Mouse (Mus musculus): ENCODE measurements at regions not wholly inside any gene's neighbourhood (a gene's known extent, or its start where the extent isn't known, plus 50 kb on each side); places are given as distances from the start of the nearest gene placed in this dataset.

- Histone ChIP-seq H3K27ac (ENCODE audit: low read depth, low read length) (no peak overlapping the region), H3K36me3 (ENCODE audit: insufficient read depth) (no peaks in the 10 kb centered on the region), H3K4me3 (ENCODE audit: low read depth, low read length) (no peak overlapping the region), H3K9ac (no peak overlapping the region), H3K4me2 (ENCODE audit: low read depth) (no peak overlapping the region), H3K4me1 (ENCODE audit: insufficient read depth) (no peaks in the 10 kb centered on the region), H3K27me3 (ENCODE audit: insufficient read depth, low read length) (no peaks in the 10 kb centered on the region; the same call in none of the 2 replicates), H3K9me3 (ENCODE audit: low read length) (no peaks in the 10 kb centered on the region)
- no peak for DNase-seq
- no peak for ATAC-seq
- no peak for TF ChIP-seq CTCF (IDR thresholded peaks at IDR 0.05; ENCODE audit: low read depth)
- 37% methylated on average over 8 of the region's 8 CpGs for WGBS
Observed at GRCm38 (mm10) chr2:128393401-128393800, 197.6 kb upstream of the Spdye4c start.

- no peak for TF ChIP-seq CTCF (IDR thresholded peaks at IDR 0.05; ENCODE audit: low read depth)
- Histone ChIP-seq H3K27ac (ENCODE audit: low read depth, low read length) (no peak overlapping the region), H3K4me3 (ENCODE audit: low read depth, low read length) (no peak overlapping the region), H3K27me3 (ENCODE audit: insufficient read depth, low read length) (no peaks in the 10 kb centered on the region; the same call in none of the 2 replicates), H3K36me3 (ENCODE audit: insufficient read depth) (no peaks in the 10 kb centered on the region), H3K9me3 (ENCODE audit: low read length) (no peaks in the 10 kb centered on the region), H3K4me2 (ENCODE audit: low read depth) (no peak overlapping the region), H3K4me1 (ENCODE audit: insufficient read depth) (no peaks in the 10 kb centered on the region), H3K9ac (no peak overlapping the region)
- no peak for DNase-seq
- WGBS = 84% methylated on average over 5 of the region's 5 CpGs
- ATAC-seq = no peak
Observed at GRCm38 (mm10) chr2:128393921-128394320, 197.1 kb upstream of the Spdye4c start.

DNA sequence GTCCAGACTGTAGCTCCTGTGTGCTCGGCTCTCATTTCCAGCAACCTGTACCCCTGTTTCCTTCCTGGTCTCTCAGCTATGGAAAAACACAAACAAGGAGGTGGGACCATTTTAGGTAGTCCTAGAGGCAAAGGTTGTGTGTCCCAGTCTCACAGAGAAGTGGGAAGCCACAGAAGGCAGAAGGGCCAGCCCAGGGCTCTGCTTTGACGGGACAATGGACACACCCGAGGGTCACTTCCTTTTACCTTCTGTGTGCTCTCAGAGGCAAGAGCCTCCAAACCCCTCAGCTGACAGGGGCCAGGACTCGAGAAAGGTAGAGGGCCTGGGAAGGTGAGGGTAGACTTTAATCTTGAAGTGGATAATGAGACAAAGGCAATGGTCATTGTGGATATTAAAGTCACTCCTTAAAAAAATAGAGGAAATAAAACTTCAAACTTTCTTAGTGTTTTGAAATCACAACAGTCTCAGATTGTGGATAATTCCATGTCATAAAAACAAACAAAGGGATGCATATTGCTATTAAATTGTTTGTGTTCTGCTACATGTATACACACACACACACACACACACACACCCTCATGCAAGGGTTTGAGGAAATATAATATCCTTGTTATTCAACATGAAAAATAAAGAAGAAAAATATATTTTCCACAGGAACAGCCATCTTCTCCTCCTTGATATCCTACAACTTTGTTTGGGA lies 195.6 kb upstream of the Spdye4c start:
- no peak overlapping the region for H3K4me2 ChIP-seq (ENCODE audit: low read depth)
- no peak for DNase-seq
- 51% methylated on average over 4 of the region's 4 CpGs for WGBS
- H3K36me3 ChIP-seq (ENCODE audit: insufficient read depth) = no peaks in the 10 kb centered on the region
- no peak for TF ChIP-seq CTCF (IDR thresholded peaks at IDR 0.05; ENCODE audit: low read depth)
- H3K9ac ChIP-seq = no peak overlapping the region
- H3K9me3 ChIP-seq (ENCODE audit: low read length) = no peaks in the 10 kb centered on the region
- H3K27me3 ChIP-seq (ENCODE audit: insufficient read depth, low read length) = no peaks in the 10 kb centered on the region; the same call in none of the 2 replicates
- no peak; the same call in 1 of the 2 replicates for ATAC-seq
- no peaks in the 10 kb centered on the region for H3K4me1 ChIP-seq (ENCODE audit: insufficient read depth)
- H3K27ac ChIP-seq (ENCODE audit: low read depth, low read length) = no peak overlapping the region
- no peak overlapping the region for H3K4me3 ChIP-seq (ENCODE audit: low read depth, low read length)

GRCm38 (mm10) chr2:128396008-128396346 lies 195.0 kb upstream of the Spdye4c start:
- peak; percentile 97 for TF ChIP-seq CTCF (IDR thresholded peaks at IDR 0.05; ENCODE audit: low read depth)
- DNase-seq = peak; percentile 94
- no peak overlapping the region for H3K27ac ChIP-seq (ENCODE audit: low read depth, low read length)

GRCm38 (mm10) chr2:128401359-128401758 lies 189.7 kb upstream of the Spdye4c start:
- no peak for DNase-seq
- H3K4me3 ChIP-seq (ENCODE audit: low read depth, low read length) = no peak overlapping the region
- H3K27ac ChIP-seq (ENCODE audit: low read depth, low read length) = no peak overlapping the region
- WGBS = 72% methylated on average over 8 of the region's 8 CpGs
- no peak overlapping the region for H3K4me2 ChIP-seq (ENCODE audit: low read depth)
- H3K9me3 ChIP-seq (ENCODE audit: low read length) = no peaks in the 10 kb centered on the region
- no peaks in the 10 kb centered on the region for H3K36me3 ChIP-seq (ENCODE audit: insufficient read depth)
- ATAC-seq = no peak
- no peaks in the 10 kb centered on the region for H3K27me3 ChIP-seq (ENCODE audit: insufficient read depth, low read length)
- no peaks in the 10 kb centered on the region for H3K4me1 ChIP-seq (ENCODE audit: insufficient read depth)
- no peak for TF ChIP-seq CTCF (IDR thresholded peaks at IDR 0.05; ENCODE audit: low read depth)
- no peak overlapping the region for H3K9ac ChIP-seq

More at GRCm38 (mm10) chr2:128396008-128396346, 195.0 kb upstream of the Spdye4c start:
- Histone ChIP-seq H3K4me3 (ENCODE audit: low read depth, low read length) (no peak overlapping the region), H3K4me1 (ENCODE audit: insufficient read depth) (no peaks in the 10 kb centered on the region), H3K9me3 (ENCODE audit: low read length) (no peaks in the 10 kb centered on the region), H3K27me3 (ENCODE audit: insufficient read depth, low read length) (no peaks in the 10 kb centered on the region; the same call in none of the 2 replicates), H3K9ac (no peak overlapping the region), H3K4me2 (ENCODE audit: low read depth) (no peak overlapping the region), H3K36me3 (ENCODE audit: insufficient read depth) (no peaks in the 10 kb centered on the region)
- 2% methylated on average over 9 of the region's 9 CpGs for WGBS
- ATAC-seq = peak; percentile 92

DNA sequence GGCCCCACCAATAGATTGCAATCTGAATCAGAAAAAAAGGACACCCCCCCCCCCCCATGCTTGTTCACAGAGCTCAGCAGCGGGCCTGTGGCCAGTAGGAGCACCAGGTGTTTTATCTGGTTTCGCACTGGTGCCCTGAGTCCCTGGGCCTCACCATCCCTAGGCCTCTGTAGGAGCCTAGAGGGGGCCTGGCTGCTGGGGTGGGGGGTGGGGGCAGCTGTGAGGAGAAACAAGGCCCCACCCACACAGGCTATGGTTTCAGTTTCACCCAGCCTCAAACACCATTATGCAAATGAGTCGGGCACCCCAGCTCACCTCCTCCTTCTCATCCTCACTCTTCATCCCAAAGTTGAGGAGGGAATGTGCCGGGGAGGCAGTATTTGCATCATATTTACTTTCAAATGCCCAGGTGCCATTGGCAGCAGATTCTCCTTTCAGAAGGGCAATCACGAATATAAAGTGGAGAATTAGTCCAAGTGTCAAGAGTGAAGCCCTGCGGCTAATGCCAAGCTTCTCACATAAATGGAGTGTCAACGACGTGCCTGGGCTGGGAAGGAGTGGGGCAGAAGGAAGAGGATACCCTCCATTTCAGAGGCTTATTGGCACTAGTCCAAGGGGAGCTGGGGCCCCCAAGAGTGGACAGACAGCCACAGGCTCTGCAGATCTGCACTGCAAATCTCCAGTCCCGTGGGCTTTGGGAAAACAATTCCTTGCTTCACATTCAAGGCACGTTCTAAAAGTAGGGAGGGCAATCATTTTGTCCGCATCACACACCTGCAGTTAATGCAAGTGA lies 187.7 kb upstream of the Spdye4c start:
- Histone ChIP-seq H3K27ac (ENCODE audit: low read depth, low read length) (no peak overlapping the region), H3K36me3 (ENCODE audit: insufficient read depth) (no peaks in the 10 kb centered on the region), H3K4me1 (ENCODE audit: insufficient read depth) (no peaks in the 10 kb centered on the region), H3K4me3 (ENCODE audit: low read depth, low read length) (no peak overlapping the region), H3K9me3 (ENCODE audit: low read length) (no peaks in the 10 kb centered on the region), H3K4me2 (ENCODE audit: low read depth) (no peak overlapping the region), H3K9ac (no peak overlapping the region), H3K27me3 (ENCODE audit: insufficient read depth, low read length) (no peaks in the 10 kb centered on the region)
- no peak for TF ChIP-seq CTCF (IDR thresholded peaks at IDR 0.05; ENCODE audit: low read depth)
- WGBS = 32% methylated on average over 11 of the region's 11 CpGs
- ATAC-seq = no peak
- no peak for DNase-seq

DNA sequence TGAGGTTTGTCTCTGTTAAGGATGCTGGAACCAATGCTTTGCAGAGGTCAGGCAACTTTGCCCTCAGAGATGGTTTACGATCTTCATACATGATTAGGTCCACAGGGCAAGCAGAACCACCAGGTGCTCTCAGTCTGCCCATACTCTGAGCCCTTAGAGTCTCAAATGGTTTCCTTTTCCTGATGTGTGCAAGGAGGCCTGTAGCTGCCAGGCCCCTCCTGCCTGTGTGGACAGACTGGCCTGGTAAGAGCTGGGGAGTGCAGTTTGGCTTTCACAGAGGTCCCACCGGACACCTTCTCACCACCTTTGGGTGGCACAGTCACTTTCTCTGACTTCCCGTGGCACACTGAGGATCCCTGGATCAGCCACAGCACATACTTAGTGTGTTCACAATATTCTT lies 186.6 kb upstream of the Spdye4c start:
- H3K4me2 ChIP-seq (ENCODE audit: low read depth) = no peak overlapping the region
- no peaks in the 10 kb centered on the region for H3K27me3 ChIP-seq (ENCODE audit: insufficient read depth, low read length)
- H3K4me3 ChIP-seq (ENCODE audit: low read depth, low read length) = no peak overlapping the region
- no peak overlapping the region for H3K9ac ChIP-seq
- H3K4me1 ChIP-seq (ENCODE audit: insufficient read depth) = no peaks in the 10 kb centered on the region
- no peak for TF ChIP-seq CTCF (IDR thresholded peaks at IDR 0.05; ENCODE audit: low read depth)
- H3K27ac ChIP-seq (ENCODE audit: low read depth, low read length) = no peak overlapping the region
- ATAC-seq (no peak), DNase-seq (no peak)
- no peaks in the 10 kb centered on the region for H3K36me3 ChIP-seq (ENCODE audit: insufficient read depth)
- WGBS = 91% methylated on average over 3 of the region's 3 CpGs
- no peaks in the 10 kb centered on the region for H3K9me3 ChIP-seq (ENCODE audit: low read length)
